Mouse (Mus musculus): ENCODE measurements around the gene Gng12.

GRCm38 (mm10) chr6:66893950-66894349, 2.2 kb upstream of the Gng12 start:
- TF ChIP-seq CTCF (IDR thresholded peaks at IDR 0.05; ENCODE audit: control insufficient read depth, insufficient read depth, insufficient read length) (no peak), MYOG (IDR thresholded peaks at IDR 0.05; ENCODE audit: control insufficient read depth, extremely low read depth, insufficient read length) (no peak), USF1 (IDR thresholded peaks at IDR 0.05; ENCODE audit: low read depth) (no peak), MYOD1 (IDR thresholded peaks at IDR 0.05; ENCODE audit: control insufficient read depth, insufficient read length, low read depth) (no peak), FOSL1 (IDR thresholded peaks at IDR 0.05; ENCODE audit: insufficient read depth, low read length, poor library complexity, severe bottlenecking) (no peak)

Data from C2C12 (cell line).